Mouse (Mus musculus) midbrain, embryonic 11.5 days (tissue): ENCODE data around the gene Arhgdib. TPM values are rescaled to one million over a fixed set of nuclear protein-coding genes. Genes with fewer than 3 reads are reported as not detected.
A peak's percentile ranks its signal among the peaks of the same experiment; 100 is the strongest.

Source experiments
- ATAC-seq: fragments of 200-750 bp; cut with Nextera tagmentation; 2 replicates; pipeline ENCODE4 v1.8.0; 2017; ENCODE audit warnings: moderate TSS enrichment, moderate library complexity; ENCODE audit not compliant: low FRiP score
- DNase-seq: peaks from one replicate; pipeline ENCODE4 v3.0.0; 2015; ENCODE audit warnings: low spot score; ENCODE audit errors: missing footprints
- H3K27ac ChIP-seq: fragments of 300-500 bp; sonication (generic); 2 replicates; pipeline ENCODE4 v1.5.1; 2014; ENCODE audit warnings: low read depth, low read length
- H3K27me3 ChIP-seq: fragments of 300-500 bp; sonication (generic); 2 replicates; pipeline ENCODE4 v1.6.1; 2014; ENCODE audit warnings: mild to moderate bottlenecking, low read length, moderate library complexity, mixed read lengths; ENCODE audit not compliant: control insufficient read depth, insufficient read depth
- H3K36me3 ChIP-seq: fragments of 300-500 bp; sonication (generic); 2 replicates; pipeline ENCODE4 v1.6.1; 2014; ENCODE audit warnings: mild to moderate bottlenecking, low read length, moderate library complexity, mixed read lengths; ENCODE audit not compliant: control insufficient read depth, insufficient read depth
- H3K4me1 ChIP-seq: fragments of 300-500 bp; sonication (generic); 2 replicates; pipeline ENCODE4 v1.6.1; 2014; ENCODE audit warnings: low read length; ENCODE audit not compliant: control insufficient read depth, insufficient read depth
- H3K4me2 ChIP-seq: fragments of 300-500 bp; sonication (generic); 2 replicates; pipeline ENCODE4 v1.6.1; 2014; ENCODE audit warnings: mild to moderate bottlenecking, moderate library complexity
- H3K4me3 ChIP-seq: fragments of 300-500 bp; sonication (generic); 2 replicates; pipeline ENCODE4 v1.5.1; 2014; ENCODE audit warnings: low read depth, low read length
- H3K9ac ChIP-seq: fragments of 300-500 bp; sonication (generic); 2 replicates; pipeline ENCODE4 v1.6.1; 2014; ENCODE audit warnings: low read length
- H3K9me3 ChIP-seq: fragments of 300-500 bp; sonication (generic); 2 replicates; pipeline ENCODE4 v1.6.1; 2016; ENCODE audit warnings: low read length; ENCODE audit not compliant: control insufficient read depth
- WGBS: fragments of 180-500 bp; shearing (Covaris S2); extraction: QIAGEN DNeasy Blood & Tissue Kit; methylation state at CpG from one replicate; pipeline ENCODE4 v1.1.7; 2014; 5-methylcytosine and 5-hydroxymethylcytosine counted together
- polyA plus RNA-seq: library from polyadenylated mRNA; unstranded; fragments of >200 nt; fragmentation: Nextera tagmentation; extraction: Ambion mirVana; gene quantifications from 2 replicates; pipeline ENCODE4 v1.2.1, GENCODE M21; 2014

Arhgdib gene
- polyA plus RNA-seq, 1 experiment from 2014 or later, result 26.4 TPM

- no peaks in the 10 kb centered on the region for H3K27me3 ChIP-seq
- no peak overlapping the region for H3K4me2 ChIP-seq
- no peak overlapping the region for H3K4me3 ChIP-seq
- H3K9me3 ChIP-seq, result no peaks in the 10 kb centered on the region
- WGBS, result 88% methylated on average over 8 of the region's 8 CpGs
- no peak overlapping the region for H3K27ac ChIP-seq
- DNase-seq (no peak), ATAC-seq (no peak)
- no peaks in the 10 kb centered on the region for H3K4me1 ChIP-seq
- H3K36me3 ChIP-seq, result no peaks in the 10 kb centered on the region
- no peak overlapping the region for H3K9ac ChIP-seq
These were observed 13.0 kb upstream of the Arhgdib start for GRCm38 (mm10) chr6:136954715-136955114.

- no peak overlapping the region for H3K27ac ChIP-seq
- DNase-seq, result no peak
- no peak for ATAC-seq
- no peaks in the 10 kb centered on the region for H3K36me3 ChIP-seq
- H3K27me3 ChIP-seq, result no peaks in the 10 kb centered on the region
- H3K4me3 ChIP-seq, result no peak overlapping the region
- H3K9ac ChIP-seq, result no peak overlapping the region
- H3K4me1 ChIP-seq, result no peaks in the 10 kb centered on the region
- H3K9me3 ChIP-seq, result no peaks in the 10 kb centered on the region
- WGBS, result 91% methylated on average over 6 of the region's 6 CpGs
- H3K4me2 ChIP-seq, result no peak overlapping the region
These were observed 12.5 kb upstream of the Arhgdib start for GRCm38 (mm10) chr6:136954192-136954591.

- Histone ChIP-seq H3K4me1 (no peaks in the 10 kb centered on the region), H3K4me2 (no peak overlapping the region), H3K9ac (no peak overlapping the region), H3K36me3 (no peaks in the 10 kb centered on the region), H3K27ac (no peak overlapping the region), H3K27me3 (no peaks in the 10 kb centered on the region), H3K4me3 (no peak overlapping the region), H3K9me3 (no peaks in the 10 kb centered on the region)
- 91% methylated on average over 9 of the region's 9 CpGs for WGBS
- DNase-seq (no peak), ATAC-seq (no peak)
These were observed 11.2 kb upstream of the Arhgdib start for GRCm38 (mm10) chr6:136952930-136953329.

- no peak overlapping the region for H3K4me2 ChIP-seq
- H3K27ac ChIP-seq, result no peak overlapping the region
- peak; percentile 65 for DNase-seq
- no peak overlapping the region for H3K9ac ChIP-seq
- no peaks in the 10 kb centered on the region for H3K9me3 ChIP-seq
- H3K4me1 ChIP-seq, result no peaks in the 10 kb centered on the region
- H3K27me3 ChIP-seq, result no peaks in the 10 kb centered on the region
- ATAC-seq, result no peak
- no peak overlapping the region for H3K4me3 ChIP-seq
- no peaks in the 10 kb centered on the region for H3K36me3 ChIP-seq
- WGBS, result 94% methylated on average over 2 of the region's 2 CpGs
These were observed 8.5 kb upstream of the Arhgdib start for GRCm38 (mm10) chr6:136950171-136950570.

- no peaks in the 10 kb centered on the region for H3K4me1 ChIP-seq
- H3K27me3 ChIP-seq, result no peaks in the 10 kb centered on the region
- no peak overlapping the region for H3K4me3 ChIP-seq
- 72% methylated on average over 4 of the region's 4 CpGs for WGBS
- H3K4me2 ChIP-seq, result no peak overlapping the region
- H3K27ac ChIP-seq, result no peak overlapping the region
- DNase-seq (peak; percentile 21), ATAC-seq (no peak)
- H3K9me3 ChIP-seq, result no peaks in the 10 kb centered on the region
- no peak overlapping the region for H3K9ac ChIP-seq
- H3K36me3 ChIP-seq, result no peaks in the 10 kb centered on the region
These were observed 6.0 kb upstream of the Arhgdib start for GRCm38 (mm10) chr6:136947716-136948115.

GRCm38 (mm10) chr6:136946943-136947342, 5.2 kb upstream of the Arhgdib start:
- Histone ChIP-seq H3K27ac (no peak overlapping the region), H3K36me3 (no peaks in the 10 kb centered on the region), H3K27me3 (no peaks in the 10 kb centered on the region), H3K9ac (no peak overlapping the region), H3K4me3 (no peak overlapping the region), H3K4me1 (no peaks in the 10 kb centered on the region), H3K9me3 (no peaks in the 10 kb centered on the region), H3K4me2 (no peak overlapping the region)
- WGBS, result 59% methylated on average over 8 of the region's 9 CpGs
- peak; percentile 62 for DNase-seq
- peak; percentile 80; the same call in 1 of the 2 replicates for ATAC-seq

- H3K4me2 ChIP-seq, result no peak overlapping the region
These were observed 4.5 kb upstream of the Arhgdib start for GRCm38 (mm10) chr6:136946241-136946640.

GRCm38 (mm10) chr6:136944511-136944910, 2.8 kb upstream of the Arhgdib start:
- no peak overlapping the region for H3K4me3 ChIP-seq
- ATAC-seq, result no peak
- no peak for DNase-seq
- no peaks in the 10 kb centered on the region for H3K9me3 ChIP-seq
- no peaks in the 10 kb centered on the region for H3K4me1 ChIP-seq
- H3K27ac ChIP-seq, result no peak overlapping the region
- 88% methylated on average over 8 of the region's 8 CpGs for WGBS
- no peaks in the 10 kb centered on the region for H3K27me3 ChIP-seq
- H3K4me2 ChIP-seq, result no peak overlapping the region
- no peak overlapping the region for H3K9ac ChIP-seq
- no peaks in the 10 kb centered on the region for H3K36me3 ChIP-seq

More at GRCm38 (mm10) chr6:136946241-136946640, 4.5 kb upstream of the Arhgdib start:
- Histone ChIP-seq H3K27me3 (no peaks in the 10 kb centered on the region), H3K9me3 (no peaks in the 10 kb centered on the region), H3K4me1 (no peaks in the 10 kb centered on the region), H3K4me3 (no peak overlapping the region), H3K27ac (no peak overlapping the region), H3K9ac (no peak overlapping the region), H3K36me3 (no peaks in the 10 kb centered on the region)
- ATAC-seq, result no peak
- 89% methylated on average over 5 of the region's 5 CpGs for WGBS
- no peak for DNase-seq

GRCm38 (mm10) chr6:136943392-136943791, 1.7 kb upstream of the Arhgdib start:
- Histone ChIP-seq H3K9ac (no peak overlapping the region), H3K27ac (no peak overlapping the region), H3K36me3 (no peaks in the 10 kb centered on the region), H3K9me3 (no peaks in the 10 kb centered on the region), H3K27me3 (no peaks in the 10 kb centered on the region), H3K4me1 (no peaks in the 10 kb centered on the region), H3K4me2 (no peak overlapping the region), H3K4me3 (no peak overlapping the region)
- DNase-seq (peak; percentile 12), ATAC-seq (no peak)

GRCm38 (mm10) chr6:136942280-136942679, 581 bp upstream of the Arhgdib start:
- Histone ChIP-seq H3K27me3 (no peaks in the 10 kb centered on the region), H3K9me3 (no peaks in the 10 kb centered on the region), H3K9ac (no peak overlapping the region), H3K4me1 (no peaks in the 10 kb centered on the region), H3K4me2 (no peak overlapping the region), H3K27ac (no peak overlapping the region), H3K4me3 (no peak overlapping the region), H3K36me3 (no peaks in the 10 kb centered on the region)
- 85% methylated on average over 9 of the region's 9 CpGs for WGBS
- ATAC-seq (no peak), DNase-seq (peak; percentile 67)
